Mouse (Mus musculus) embryonic facial prominence, embryonic 11.5 days (tissue): ENCODE data around the gene Chchd4. TPM values are rescaled to one million over a fixed set of nuclear protein-coding genes. Genes with fewer than 3 reads are reported as not detected.

Source experiments
- ATAC-seq: fragments of 200-750 bp; cut with Nextera tagmentation; replicated peaks from 2 replicates; pipeline ENCODE4 v1.8.0; 2017; ENCODE audit warnings: low read depth; ENCODE audit not compliant: insufficient number of reproducible peaks, low FRiP score, low TSS enrichment
- DNase-seq: peaks from one replicate; pipeline ENCODE4 v3.0.0-alpha.2; 2015; ENCODE audit warnings: low spot score
- H3K27ac ChIP-seq: fragments of 300-500 bp; sonication (generic); replicated peaks from 2 replicates; pipeline ENCODE4 v1.5.1; 2014; ENCODE audit warnings: mild to moderate bottlenecking, low read depth, low read length, control low read depth
- H3K27me3 ChIP-seq: fragments of 300-500 bp; sonication (generic); 2 replicates; pipeline ENCODE4 v1.6.1; 2014; ENCODE audit warnings: mild to moderate bottlenecking, low read length, moderate library complexity, mixed read lengths; ENCODE audit not compliant: control insufficient read depth, insufficient read depth
- H3K36me3 ChIP-seq: fragments of 300-500 bp; sonication (generic); replicated peaks from 2 replicates; pipeline ENCODE4 v1.6.1; 2014; ENCODE audit warnings: low read depth, mild to moderate bottlenecking, low read length, moderate library complexity, mixed read lengths; ENCODE audit not compliant: control insufficient read depth, insufficient read depth
- H3K4me1 ChIP-seq: fragments of 300-500 bp; sonication (generic); 2 replicates; pipeline ENCODE4 v1.6.1; 2014; ENCODE audit warnings: low read length, mixed read lengths; ENCODE audit not compliant: control insufficient read depth, insufficient read depth
- H3K4me2 ChIP-seq: fragments of 300-500 bp; sonication (generic); 2 replicates; pipeline ENCODE4 v1.6.1; 2014; ENCODE audit warnings: low read depth, mild to moderate bottlenecking, control low read depth, low read length, moderate library complexity
- H3K4me3 ChIP-seq: fragments of 300-500 bp; sonication (generic); 2 replicates; pipeline ENCODE4 v1.5.1; 2014; ENCODE audit warnings: low read depth, low read length, control low read depth
- H3K9ac ChIP-seq: fragments of 300-500 bp; sonication (generic); replicated peaks from 2 replicates; pipeline ENCODE4 v1.6.1; 2014; ENCODE audit warnings: mild to moderate bottlenecking, control low read depth, low read length
- H3K9me3 ChIP-seq: fragments of 300-500 bp; sonication (generic); replicated peaks from 2 replicates; pipeline ENCODE4 v1.6.1; 2016; ENCODE audit warnings: mild to moderate bottlenecking, low read length, inconsistent platforms, mixed read lengths; ENCODE audit not compliant: control insufficient read depth
- WGBS: fragments of 180-500 bp; shearing (Covaris S2); extraction: QIAGEN DNeasy Blood & Tissue Kit; methylation state at CpG from one replicate; pipeline ENCODE4 v1.1.7; 2014; 5-methylcytosine and 5-hydroxymethylcytosine counted together
- polyA plus RNA-seq: library from polyadenylated mRNA; unstranded; fragments of >200 nt; fragmentation: Nextera tagmentation; extraction: Ambion mirVana; gene quantifications from 2 replicates; pipeline ENCODE4 v1.2.1, GENCODE M21; 2014

Gene Chchd4
- polyA plus RNA-seq, 1 experiment from 2014 or later = 25.7 TPM

DNA sequence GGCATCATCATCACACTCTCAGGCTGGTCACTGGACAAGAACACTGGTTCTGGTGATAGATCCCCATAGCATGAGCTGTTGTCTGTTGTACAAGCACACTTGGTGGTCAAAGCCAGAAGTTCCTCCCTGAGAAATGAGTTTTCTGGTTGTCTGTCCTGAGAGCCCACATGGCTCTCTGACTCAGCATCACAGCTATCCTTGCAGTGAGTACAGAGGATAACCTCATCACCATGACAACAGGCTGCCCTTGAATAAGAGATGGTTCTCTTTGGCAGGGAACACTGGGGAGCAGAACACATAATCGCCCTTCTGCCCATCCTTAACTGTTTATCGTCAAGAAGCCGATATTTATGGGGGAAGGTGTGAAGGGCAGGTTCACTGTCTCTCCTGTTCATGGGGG is 28.0 kb downstream of the Chchd4 start:
- H3K36me3 ChIP-seq = no peaks in the 10 kb centered on the region
- WGBS = 78% methylated on average over 3 of the region's 3 CpGs
- no peaks in the 10 kb centered on the region; the same call in 1 of the 2 replicates for H3K4me1 ChIP-seq
- H3K27ac ChIP-seq = no peak overlapping the region
- H3K4me2 ChIP-seq = no peak overlapping the region
- H3K4me3 ChIP-seq = no peak overlapping the region
- no peaks in the 10 kb centered on the region for H3K9me3 ChIP-seq
- ATAC-seq = no peak
- H3K9ac ChIP-seq = no peak overlapping the region
- no peaks in the 10 kb centered on the region for H3K27me3 ChIP-seq
- DNase-seq = no peak

DNA sequence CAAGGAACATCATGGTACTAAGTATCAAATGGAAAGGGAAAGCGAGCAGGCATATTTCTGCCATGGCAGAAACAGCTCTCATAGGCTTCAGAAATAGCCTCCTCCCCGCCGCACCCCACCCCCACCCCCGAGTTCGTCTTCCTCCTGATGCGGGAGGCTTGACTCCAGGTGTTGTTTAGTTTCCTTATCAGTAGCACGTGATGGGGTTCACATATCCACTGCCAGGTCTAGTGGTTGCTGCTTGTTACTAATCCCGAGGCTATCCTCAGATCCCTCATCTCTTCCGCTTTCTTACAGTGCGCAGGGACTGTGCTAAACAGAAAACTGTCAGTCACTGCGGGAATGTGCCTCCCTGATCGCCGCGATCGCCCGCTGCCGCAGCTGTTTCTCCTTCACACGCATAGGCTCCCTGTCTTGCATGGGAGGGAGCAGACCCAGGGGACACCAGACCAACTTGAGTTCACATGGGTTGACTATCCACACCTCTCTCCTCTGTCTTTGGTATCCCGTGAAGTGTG is 32.1 kb downstream of the Chchd4 start:
- Histone ChIP-seq H3K4me3 (peak overlapping the region; percentile 62), H3K4me2 (peak overlapping the region; percentile 87), H3K9me3 (no peaks in the 10 kb centered on the region), H3K27ac (0 out of 2 replicates have a peak overlapping the region, but pooled peaks have one; percentile 28), H3K36me3 (no peaks in the 10 kb centered on the region), H3K27me3 (no peaks in the 10 kb centered on the region), H3K4me1 (no peaks in the 10 kb centered on the region; the same call in 1 of the 2 replicates), H3K9ac (peak overlapping the region; percentile 70)
- peak; percentile 5 for DNase-seq
- peak; percentile 35; the same call in 1 of the 2 replicates for ATAC-seq
- WGBS = 3% methylated on average over 19 of the region's 19 CpGs

- peak overlapping the region; percentile 70 for H3K9ac ChIP-seq
- no peaks in the 10 kb centered on the region; the same call in 1 of the 2 replicates for H3K4me1 ChIP-seq
- H3K36me3 ChIP-seq = no peaks in the 10 kb centered on the region
- no peaks in the 10 kb centered on the region for H3K27me3 ChIP-seq
- H3K4me2 ChIP-seq = peak overlapping the region; percentile 87
- 2% methylated on average over 30 of the region's 30 CpGs for WGBS
- no peaks in the 10 kb centered on the region for H3K9me3 ChIP-seq
- DNase-seq (peak; percentile 98), ATAC-seq (peak; percentile 88)
- peak overlapping the region; percentile 62 for H3K4me3 ChIP-seq
- H3K27ac ChIP-seq = 0 out of 2 replicates have a peak overlapping the region, but pooled peaks have one; percentile 28
Observed at GRCm38 (mm10) chr6:91440474-91441144, 32.7 kb downstream of the Chchd4 start.

DNA sequence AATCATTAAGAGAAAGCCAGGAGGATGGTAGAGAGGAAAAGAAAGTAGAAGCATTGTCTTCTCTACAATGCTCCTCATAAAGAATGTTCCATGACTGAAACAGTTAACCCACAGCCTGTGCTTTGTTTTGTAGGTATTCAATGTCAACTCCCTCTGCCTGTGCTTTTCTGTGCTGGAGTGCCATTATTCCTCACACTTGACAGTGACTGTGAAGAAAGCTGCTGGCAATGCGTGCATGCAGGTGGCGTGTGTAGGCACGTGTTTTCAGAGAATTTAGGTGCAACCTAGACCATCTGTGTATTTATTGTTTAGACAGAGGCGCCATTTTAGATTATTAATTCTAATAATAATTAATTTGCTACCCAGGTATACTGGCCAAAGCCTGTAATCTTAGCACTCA is 49.2 kb downstream of the Chchd4 start:
- Histone ChIP-seq H3K36me3 (no peaks in the 10 kb centered on the region), H3K9ac (no peak overlapping the region), H3K9me3 (no peaks in the 10 kb centered on the region), H3K27me3 (no peaks in the 10 kb centered on the region), H3K4me3 (no peak overlapping the region), H3K27ac (no peak overlapping the region), H3K4me2 (no peak overlapping the region), H3K4me1 (no peaks in the 10 kb centered on the region)
- DNase-seq = no peak
- ATAC-seq = no peak
- WGBS = 56% methylated on average over 4 of the region's 4 CpGs

DNA sequence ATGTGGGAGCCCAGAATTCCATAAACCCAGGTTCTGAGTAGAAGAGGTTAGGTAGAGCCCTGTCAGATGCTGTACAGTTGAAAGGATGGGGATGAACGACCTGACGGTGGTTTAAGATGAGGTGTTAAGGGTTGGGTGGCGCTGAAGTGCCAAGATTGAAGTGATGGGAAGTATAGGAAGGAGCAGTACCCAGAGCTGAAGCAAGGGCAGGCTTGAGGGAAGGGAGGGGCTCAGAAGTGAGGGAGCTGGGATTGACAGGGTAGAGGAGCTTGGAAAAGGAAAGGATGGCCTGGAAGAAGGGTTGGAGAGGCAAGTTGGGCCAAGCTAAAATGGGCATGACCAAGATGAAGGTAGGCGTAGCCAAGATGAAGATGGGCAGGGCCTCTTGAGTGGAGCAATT is 51.7 kb downstream of the Chchd4 start:
- WGBS = 64% methylated on average over 4 of the region's 4 CpGs
- Histone ChIP-seq H3K27me3 (0 out of 2 replicates have a peak, but pooled peaks cover 2% of the 10 kb centered on the region), H3K27ac (no peak overlapping the region), H3K9ac (no peak overlapping the region), H3K4me2 (no peak overlapping the region), H3K4me1 (no peaks in the 10 kb centered on the region), H3K4me3 (no peak overlapping the region), H3K36me3 (no peaks in the 10 kb centered on the region), H3K9me3 (no peaks in the 10 kb centered on the region)
- ATAC-seq = no peak
- DNase-seq = no peak

DNA sequence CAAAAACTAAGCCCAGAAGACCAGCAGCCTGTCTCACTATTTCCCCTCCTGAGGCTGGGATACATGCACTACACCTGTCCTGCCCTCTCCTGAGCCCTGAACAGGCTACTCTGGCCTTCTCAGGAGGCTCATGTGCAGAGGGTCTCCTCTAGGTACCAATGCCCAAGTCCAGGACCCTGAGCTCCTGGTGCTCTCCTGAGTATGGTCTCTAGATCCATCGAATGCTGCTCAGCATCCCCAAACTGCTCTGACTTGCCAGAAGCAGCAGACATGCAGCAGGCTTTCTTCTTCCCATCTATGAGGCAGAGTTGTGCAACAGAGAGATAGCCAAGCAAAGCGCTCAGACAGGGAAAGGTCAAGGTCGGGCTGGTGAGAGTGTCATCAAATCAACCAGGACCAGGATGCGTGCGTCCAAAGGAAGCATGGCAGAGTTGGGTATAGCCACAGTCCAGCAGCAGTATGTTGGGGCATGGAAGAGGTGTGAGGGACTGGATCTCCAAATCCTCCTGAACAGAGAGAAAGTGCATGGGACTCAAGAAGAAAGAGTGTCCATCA is 56.0 kb downstream of the Chchd4 start:
- no peaks in the 10 kb centered on the region for H3K36me3 ChIP-seq
- ATAC-seq (no peak), DNase-seq (no peak)
- H3K9ac ChIP-seq = no peak overlapping the region
- H3K4me3 ChIP-seq = no peak overlapping the region
- H3K27ac ChIP-seq = no peak overlapping the region
- H3K4me2 ChIP-seq = no peak overlapping the region
- WGBS = 76% methylated on average over 5 of the region's 5 CpGs
- no peaks in the 10 kb centered on the region for H3K4me1 ChIP-seq
- H3K9me3 ChIP-seq = no peaks in the 10 kb centered on the region
- H3K27me3 ChIP-seq = peaks cover 13% of the 10 kb centered on the region

DNA sequence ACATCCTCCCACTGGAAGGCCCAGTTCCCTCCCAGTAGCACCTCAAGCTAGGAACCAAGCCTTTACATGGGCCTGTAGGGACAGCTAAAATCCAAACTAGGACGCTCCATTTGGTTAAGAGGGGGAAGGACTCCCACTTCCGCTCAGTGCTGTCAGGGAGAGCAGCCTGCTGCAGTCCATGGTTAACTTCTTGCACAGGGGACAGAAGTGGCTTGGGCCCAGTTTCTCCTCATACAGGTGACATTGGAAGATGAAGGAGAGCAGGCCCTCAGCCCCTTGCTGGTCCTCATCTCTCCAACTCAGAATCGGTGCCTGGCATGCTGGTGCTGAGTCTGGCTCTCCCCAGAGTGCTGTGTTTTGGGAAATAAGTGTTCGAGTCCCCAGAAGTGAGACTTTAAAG is 57.2 kb downstream of the Chchd4 start:
- WGBS = 76% methylated on average over 4 of the region's 4 CpGs
- DNase-seq = no peak
- ATAC-seq = no peak
- Histone ChIP-seq H3K4me1 (no peaks in the 10 kb centered on the region), H3K27ac (no peak overlapping the region), H3K27me3 (peaks cover 25% of the 10 kb centered on the region), H3K36me3 (no peaks in the 10 kb centered on the region), H3K4me2 (no peak overlapping the region), H3K9me3 (no peaks in the 10 kb centered on the region), H3K4me3 (no peak overlapping the region), H3K9ac (no peak overlapping the region)

- Histone ChIP-seq H3K4me3 (no peak overlapping the region), H3K9me3 (no peaks in the 10 kb centered on the region), H3K4me1 (peaks cover 2% of the 10 kb centered on the region; the same call in 1 of the 2 replicates), H3K36me3 (no peaks in the 10 kb centered on the region), H3K27ac (no peak overlapping the region), H3K9ac (no peak overlapping the region), H3K4me2 (no peak overlapping the region), H3K27me3 (peaks cover 37% of the 10 kb centered on the region)
- WGBS = 4% methylated on average over 4 of the region's 4 CpGs
- ATAC-seq (no peak), DNase-seq (peak; percentile 65)
Observed at GRCm38 (mm10) chr6:91414890-91415289, 58.5 kb downstream of the Chchd4 start.
